Mouse (Mus musculus) kidney, embryonic 15.5 days (tissue): ENCODE measurements around the gene Bnc1. TPM values are rescaled to one million over a fixed set of nuclear protein-coding genes. Genes with fewer than 3 reads are reported as not detected.

Experiments used
- ATAC-seq: fragments of 200-750 bp; cut with Nextera tagmentation; replicated peaks from 2 replicates; pipeline ENCODE4 v1.8.0; 2017; ENCODE audit warnings: moderate TSS enrichment; ENCODE audit not compliant: low FRiP score
- H3K27ac ChIP-seq: fragments of 300-500 bp; sonication (generic); 2 replicates; pipeline ENCODE4 v1.5.1; 2015; ENCODE audit warnings: mild to moderate bottlenecking, inconsistent platforms
- H3K27me3 ChIP-seq: fragments of 300-500 bp; sonication (generic); 2 replicates; pipeline ENCODE4 v1.6.1; 2015; ENCODE audit warnings: inconsistent platforms
- H3K36me3 ChIP-seq: fragments of 300-500 bp; sonication (generic); 2 replicates; pipeline ENCODE4 v1.6.1; 2015; ENCODE audit warnings: inconsistent platforms
- H3K4me1 ChIP-seq: fragments of 300-500 bp; sonication (generic); 2 replicates; pipeline ENCODE4 v1.6.1; 2015; ENCODE audit warnings: inconsistent platforms
- H3K4me2 ChIP-seq: fragments of 300-500 bp; sonication (generic); 2 replicates; pipeline ENCODE4 v1.6.1; 2015; ENCODE audit warnings: moderate library complexity, mild to moderate bottlenecking, inconsistent platforms
- H3K4me3 ChIP-seq: fragments of 300-500 bp; sonication (generic); replicated peaks from 2 replicates; pipeline ENCODE4 v1.5.1; 2015; ENCODE audit warnings: mild to moderate bottlenecking, inconsistent platforms
- H3K9ac ChIP-seq: fragments of 300-500 bp; sonication (generic); 2 replicates; pipeline ENCODE4 v1.6.1; 2015; ENCODE audit warnings: mild to moderate bottlenecking, inconsistent platforms
- H3K9me3 ChIP-seq: fragments of 300-500 bp; sonication (generic); replicated peaks from 2 replicates; pipeline ENCODE4 v1.6.1; 2016; ENCODE audit warnings: inconsistent platforms
- WGBS: fragments of 180-500 bp; shearing (Covaris S2); methylation state at CpG from one replicate; pipeline ENCODE4 v1.1.7; 2015; ENCODE audit warnings: mixed read lengths; 5-methylcytosine and 5-hydroxymethylcytosine counted together
- polyA plus RNA-seq: library from polyadenylated mRNA; unstranded; fragments of >200 nt; fragmentation: Nextera tagmentation; extraction: Ambion mirVana; gene quantifications from 2 replicates; pipeline ENCODE4 v1.2.1, GENCODE M21; 2015

Bnc1 gene
- polyA plus RNA-seq, 1 experiment from 2014 or later, result 0.91 TPM

DNA sequence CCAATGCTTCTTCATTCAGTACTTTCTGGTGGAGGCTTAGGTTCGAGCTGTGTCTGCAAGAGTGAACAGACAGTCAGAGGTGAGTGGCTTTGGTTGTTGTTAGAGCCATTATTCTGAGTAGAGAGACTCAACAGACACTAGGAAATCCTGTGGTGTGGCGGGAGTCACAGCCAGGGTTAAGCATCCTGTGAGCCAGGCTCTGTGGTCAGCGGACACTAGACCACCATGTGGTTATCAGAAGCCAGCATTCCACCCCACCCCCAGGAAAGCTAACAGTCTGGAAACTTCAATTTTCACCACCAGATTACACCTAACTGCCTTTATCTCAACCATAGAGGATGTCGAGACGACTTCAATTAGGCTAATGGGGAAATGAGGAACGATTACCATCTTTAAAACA lies 23.1 kb downstream of the Bnc1 start:
- 75% methylated on average over 6 of the region's 6 CpGs for WGBS
- Histone ChIP-seq H3K9me3 (no peaks in the 10 kb centered on the region), H3K4me1 (no peaks in the 10 kb centered on the region), H3K9ac (no peak overlapping the region), H3K4me3 (no peak overlapping the region), H3K36me3 (no peaks in the 10 kb centered on the region), H3K27ac (no peak overlapping the region), H3K4me2 (no peak overlapping the region), H3K27me3 (peaks cover 7% of the 10 kb centered on the region; the same call in 1 of the 2 replicates)
- no peak for ATAC-seq

DNA sequence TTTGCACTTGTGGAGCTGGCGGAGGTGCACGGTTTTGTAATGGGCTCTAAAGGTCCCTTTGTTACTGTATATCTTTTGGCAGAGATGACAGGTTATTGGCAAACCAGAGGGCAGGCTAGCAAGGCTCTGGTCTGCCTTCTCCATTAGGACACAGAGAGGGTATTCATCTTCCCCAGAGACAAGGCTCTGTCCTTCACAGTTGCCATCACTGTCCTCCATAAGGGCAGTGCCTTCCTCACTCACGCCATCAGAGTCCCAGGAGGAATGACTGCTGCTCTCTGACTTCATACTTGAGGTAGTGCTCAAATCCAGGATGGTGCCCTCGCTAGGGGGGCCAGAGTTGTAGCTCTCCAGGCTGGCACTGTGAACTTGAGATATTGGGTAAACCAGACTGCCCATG lies 23.6 kb downstream of the Bnc1 start:
- Histone ChIP-seq H3K27me3 (peaks cover 7% of the 10 kb centered on the region; the same call in 1 of the 2 replicates), H3K4me1 (no peaks in the 10 kb centered on the region), H3K9ac (no peak overlapping the region), H3K9me3 (no peaks in the 10 kb centered on the region), H3K4me2 (no peak overlapping the region), H3K4me3 (no peak overlapping the region), H3K27ac (no peak overlapping the region), H3K36me3 (no peaks in the 10 kb centered on the region)
- ATAC-seq, result no peak
- WGBS, result 89% methylated on average over 4 of the region's 4 CpGs

DNA sequence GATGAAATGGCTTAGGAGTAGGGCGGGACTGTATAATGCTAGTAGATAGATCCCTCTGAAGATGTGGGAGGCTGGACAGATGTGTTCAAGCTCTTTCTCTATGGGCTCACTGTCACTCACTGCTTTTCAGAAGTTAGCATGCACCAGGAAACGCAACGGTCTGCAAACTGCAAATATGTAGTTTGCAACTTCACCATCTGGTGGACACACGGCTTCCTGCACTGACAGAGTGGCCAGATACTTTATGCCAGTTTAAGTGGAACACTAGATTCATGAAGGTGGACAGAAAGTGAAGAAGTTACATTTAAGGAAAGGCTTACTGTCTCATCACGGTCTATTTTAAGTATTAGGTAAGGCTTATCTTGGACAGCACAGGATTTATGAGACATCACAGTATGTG lies 25.9 kb downstream of the Bnc1 start:
- no peaks in the 10 kb centered on the region for H3K9me3 ChIP-seq
- H3K4me3 ChIP-seq, result no peak overlapping the region
- WGBS, result 82% methylated on average over 5 of the region's 5 CpGs
- H3K27ac ChIP-seq, result no peak overlapping the region
- no peaks in the 10 kb centered on the region for H3K4me1 ChIP-seq
- no peak for ATAC-seq
- H3K27me3 ChIP-seq, result peaks cover 3% of the 10 kb centered on the region; the same call in 1 of the 2 replicates
- no peak overlapping the region for H3K9ac ChIP-seq
- no peak overlapping the region for H3K4me2 ChIP-seq
- H3K36me3 ChIP-seq, result no peaks in the 10 kb centered on the region

DNA sequence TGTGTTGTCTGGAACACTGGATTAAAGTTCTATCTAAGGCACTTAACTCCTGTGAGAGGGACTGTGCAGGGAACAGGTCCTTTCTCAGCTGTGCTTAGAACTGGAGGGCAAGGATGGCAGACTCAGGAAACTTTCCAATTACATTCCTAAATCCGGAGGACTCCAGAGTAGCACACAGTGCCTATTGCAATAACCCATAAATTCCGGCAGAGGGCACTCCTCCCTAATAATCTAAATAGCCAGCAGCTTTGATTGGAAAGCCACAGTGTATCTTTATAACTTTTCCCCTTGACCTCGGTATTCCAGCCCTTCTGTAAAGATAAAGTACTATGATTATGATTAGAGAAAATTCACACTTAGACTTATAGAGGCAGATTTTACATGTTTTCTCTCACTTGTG lies 32.4 kb downstream of the Bnc1 start:
- H3K9me3 ChIP-seq, result no peaks in the 10 kb centered on the region
- no peak overlapping the region for H3K4me2 ChIP-seq
- no peak for ATAC-seq
- H3K4me1 ChIP-seq, result no peaks in the 10 kb centered on the region
- 3% methylated on average over 3 of the region's 3 CpGs for WGBS
- H3K27me3 ChIP-seq, result no peaks in the 10 kb centered on the region
- H3K9ac ChIP-seq, result no peak overlapping the region
- no peaks in the 10 kb centered on the region for H3K36me3 ChIP-seq
- no peak overlapping the region for H3K4me3 ChIP-seq
- H3K27ac ChIP-seq, result no peak overlapping the region

DNA sequence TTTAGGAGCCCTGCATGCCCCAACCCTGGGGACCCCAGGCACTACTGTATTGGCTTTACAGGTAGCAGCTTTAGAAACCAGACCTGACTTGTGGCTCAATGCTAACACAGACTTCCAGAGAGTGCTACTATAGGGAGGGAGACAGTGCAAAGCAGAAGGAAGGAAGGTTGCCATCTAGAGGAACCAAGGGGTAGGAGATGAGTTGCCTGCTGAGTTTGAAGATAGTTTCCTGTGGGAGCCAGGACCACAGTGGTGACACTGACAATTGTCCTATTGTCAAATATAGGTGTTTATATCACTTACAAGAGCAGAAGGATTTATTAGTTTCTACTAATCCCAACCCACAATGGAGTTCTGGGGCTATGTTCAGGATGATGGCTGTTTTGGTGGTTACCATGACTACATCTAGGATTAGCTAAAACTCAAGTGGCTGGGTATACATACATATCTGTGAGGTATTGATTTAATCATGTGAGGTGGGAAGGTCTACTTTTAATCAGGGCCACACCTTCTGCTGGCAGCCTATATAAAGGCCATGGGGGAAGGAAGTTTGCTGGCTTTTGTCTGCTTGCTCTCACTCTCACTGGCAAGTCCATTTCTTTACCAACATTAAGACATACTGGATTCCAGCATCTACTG lies 37.8 kb downstream of the Bnc1 start:
- no peak overlapping the region for H3K27ac ChIP-seq
- no peak overlapping the region for H3K4me2 ChIP-seq
- H3K4me1 ChIP-seq, result no peaks in the 10 kb centered on the region
- no peaks in the 10 kb centered on the region for H3K27me3 ChIP-seq
- H3K9ac ChIP-seq, result no peak overlapping the region
- no peaks in the 10 kb centered on the region for H3K9me3 ChIP-seq
- no peak for ATAC-seq
- no peaks in the 10 kb centered on the region for H3K36me3 ChIP-seq
- no peak overlapping the region for H3K4me3 ChIP-seq

DNA sequence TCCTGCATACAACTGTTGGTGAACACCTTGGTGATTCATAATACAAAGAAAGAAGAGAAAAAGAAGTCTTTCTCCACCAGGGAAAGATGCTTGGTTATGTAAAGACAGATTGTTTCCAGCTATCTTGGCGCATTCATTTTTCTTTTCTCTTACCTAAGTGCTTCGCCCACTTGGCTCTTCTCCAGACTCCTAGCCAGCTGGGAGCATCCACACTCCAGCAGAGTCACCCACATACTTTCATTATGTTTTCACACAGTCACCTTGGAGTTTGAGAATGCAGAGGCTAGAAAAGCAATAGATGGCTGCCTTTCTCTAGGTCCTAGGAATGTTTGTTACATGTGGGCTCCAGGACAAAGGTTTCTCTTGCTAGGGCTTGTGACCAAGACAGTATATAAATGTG lies 41.6 kb downstream of the Bnc1 start:
- H3K4me3 ChIP-seq, result no peak overlapping the region
- no peak overlapping the region for H3K27ac ChIP-seq
- no peaks in the 10 kb centered on the region for H3K36me3 ChIP-seq
- no peaks in the 10 kb centered on the region for H3K27me3 ChIP-seq
- WGBS, result 84% methylated on average over 2 of the region's 2 CpGs
- ATAC-seq, result no peak
- no peak overlapping the region for H3K9ac ChIP-seq
- no peak overlapping the region for H3K4me2 ChIP-seq
- no peaks in the 10 kb centered on the region for H3K9me3 ChIP-seq
- no peaks in the 10 kb centered on the region for H3K4me1 ChIP-seq

DNA sequence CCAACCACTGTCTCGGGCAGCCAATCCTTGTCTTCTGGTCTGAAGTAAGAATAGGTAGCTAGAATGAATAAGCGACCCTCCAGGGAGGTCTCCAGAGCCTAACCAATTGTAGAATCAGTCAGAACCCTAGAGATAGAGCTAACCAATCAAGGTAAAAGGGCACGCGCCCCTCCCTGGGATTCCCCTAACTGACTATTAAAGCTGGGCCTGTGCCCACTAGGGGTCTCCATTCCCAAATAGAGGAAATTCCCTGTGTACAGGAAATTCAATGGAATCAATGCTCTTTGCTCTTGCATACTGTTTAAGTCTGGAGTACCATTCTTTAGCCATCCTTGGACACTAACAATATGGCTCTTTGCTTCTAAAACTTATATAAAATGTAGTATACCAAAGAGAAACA lies 46.7 kb downstream of the Bnc1 start:
- Histone ChIP-seq H3K4me3 (no peak overlapping the region), H3K27me3 (no peaks in the 10 kb centered on the region), H3K27ac (no peak overlapping the region), H3K4me2 (no peak overlapping the region), H3K36me3 (no peaks in the 10 kb centered on the region), H3K4me1 (no peaks in the 10 kb centered on the region), H3K9ac (no peak overlapping the region), H3K9me3 (no peaks in the 10 kb centered on the region)
- no peak for ATAC-seq
- 24% methylated on average over 4 of the region's 4 CpGs for WGBS

DNA sequence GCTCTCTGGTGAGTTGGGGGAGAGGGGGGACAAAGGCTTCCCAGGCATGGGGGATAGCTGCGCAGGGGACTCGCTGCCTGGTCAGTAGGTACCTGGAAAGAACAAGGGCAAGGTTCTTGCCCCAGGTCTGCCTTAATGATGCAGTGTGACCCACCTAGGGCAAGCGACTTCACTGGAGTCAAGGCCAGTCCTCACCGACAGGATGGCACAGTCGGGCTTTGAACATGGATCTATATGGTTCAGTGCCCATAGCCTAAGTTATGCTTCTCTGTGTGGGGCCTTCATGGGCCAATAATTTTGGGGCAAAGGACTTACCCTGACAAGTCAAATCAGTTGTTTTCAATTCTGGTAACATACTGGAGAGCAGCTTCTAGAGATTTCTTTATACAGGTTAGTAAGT lies 57.3 kb downstream of the Bnc1 start:
- Histone ChIP-seq H3K27me3 (peaks cover 22% of the 10 kb centered on the region), H3K9ac (peak overlapping the region; percentile 87), H3K9me3 (no peaks in the 10 kb centered on the region), H3K4me3 (peak overlapping the region; percentile 86), H3K27ac (peak overlapping the region; percentile 87), H3K4me2 (peak overlapping the region; percentile 84), H3K36me3 (no peaks in the 10 kb centered on the region), H3K4me1 (peaks cover 15% of the 10 kb centered on the region)
- WGBS, result 5% methylated on average over 5 of the region's 5 CpGs
- ATAC-seq, result no peak; the same call in 1 of the 2 replicates

DNA sequence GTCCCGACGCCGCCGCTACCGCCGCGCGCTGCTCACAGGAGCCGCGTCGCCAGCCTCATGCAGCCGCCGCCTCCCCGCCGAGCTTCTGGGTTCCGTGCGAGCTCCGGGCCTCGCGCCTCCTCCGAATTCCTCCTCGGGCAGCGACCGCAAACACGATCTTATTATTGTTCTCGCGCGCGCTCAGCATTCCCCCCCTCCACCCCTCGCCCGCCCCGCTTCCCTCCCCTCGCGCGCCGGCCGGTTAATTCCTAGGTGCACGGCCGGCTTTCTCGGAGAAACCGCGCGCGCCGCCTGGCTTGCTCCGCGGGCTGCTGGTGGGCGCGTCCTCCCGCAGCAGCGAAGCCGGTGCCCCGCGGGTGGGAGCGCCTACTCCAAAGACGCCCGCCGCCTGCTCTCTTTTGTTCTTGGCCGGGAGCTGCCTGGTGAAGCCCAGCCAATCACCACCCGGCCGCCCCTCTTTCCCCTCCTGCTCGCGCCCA lies 57.8 kb downstream of the Bnc1 start, which contains the start of gene Hdgfl3:
Gene Hdgfl3, minus strand, starts transcription at position 207 of the 479 bp plus-strand sequence.
- Histone ChIP-seq H3K9ac (peak within 1 kb of the TSS; percentile 87), H3K27me3 (peaks cover 22% of the 10 kb centered on the region), H3K4me1 (peaks cover 15% of the 10 kb centered on the region), H3K27ac (peak within 1 kb of the TSS; percentile 87), H3K9me3 (no peaks in the 10 kb centered on the region), H3K4me2 (peak within 1 kb of the TSS; percentile 84), H3K36me3 (no peaks in the 10 kb centered on the region), H3K4me3 (peak within 1 kb of the TSS; percentile 86)
- WGBS, result under 1% methylated on average over 59 of the region's 63 CpGs
- ATAC-seq, result peak; percentile 86

DNA sequence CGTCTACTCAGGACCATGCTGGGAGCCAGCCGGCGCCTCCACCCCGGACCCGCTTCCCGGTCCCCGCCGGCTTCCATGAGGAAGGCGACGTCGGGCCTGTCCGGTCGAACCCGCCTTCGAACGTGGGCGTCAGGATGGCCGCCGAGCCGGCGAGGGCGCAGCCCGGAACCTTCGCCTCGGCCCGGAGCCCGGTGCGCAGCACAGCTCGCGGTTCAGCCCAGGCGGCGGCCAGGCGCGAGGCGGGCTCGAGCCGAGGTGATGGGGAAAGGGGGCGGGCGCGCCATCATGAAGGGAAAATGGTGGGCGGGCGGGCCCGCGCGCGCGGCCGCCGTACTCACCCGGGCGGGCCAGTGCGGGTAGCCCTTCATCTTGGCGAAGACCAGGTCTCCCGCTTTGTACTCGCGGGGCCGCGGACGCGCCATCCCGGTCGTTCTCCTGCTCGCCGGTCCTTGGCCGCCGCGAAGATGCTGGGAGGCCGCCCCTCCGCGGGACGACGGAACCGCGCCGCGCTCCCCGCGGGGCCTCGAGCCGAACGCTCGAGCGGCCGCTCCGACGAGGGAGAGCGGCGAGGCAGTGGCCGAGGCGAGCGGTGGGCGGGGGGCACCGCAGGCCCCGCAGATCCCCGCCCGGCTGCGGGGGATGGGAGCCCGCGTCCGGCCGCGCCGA lies 58.4 kb downstream of the Bnc1 start:
- peak; percentile 84 for ATAC-seq
- H3K27me3 ChIP-seq, result peaks cover 22% of the 10 kb centered on the region
- H3K4me3 ChIP-seq, result peak overlapping the region; percentile 86
- peak overlapping the region; percentile 87 for H3K27ac ChIP-seq
- peak overlapping the region; percentile 84 for H3K4me2 ChIP-seq
- peaks cover 15% of the 10 kb centered on the region for H3K4me1 ChIP-seq
- no peaks in the 10 kb centered on the region for H3K9me3 ChIP-seq
- no peaks in the 10 kb centered on the region for H3K36me3 ChIP-seq
- peak overlapping the region; percentile 87 for H3K9ac ChIP-seq
- under 1% methylated on average over 103 of the region's 103 CpGs for WGBS

DNA sequence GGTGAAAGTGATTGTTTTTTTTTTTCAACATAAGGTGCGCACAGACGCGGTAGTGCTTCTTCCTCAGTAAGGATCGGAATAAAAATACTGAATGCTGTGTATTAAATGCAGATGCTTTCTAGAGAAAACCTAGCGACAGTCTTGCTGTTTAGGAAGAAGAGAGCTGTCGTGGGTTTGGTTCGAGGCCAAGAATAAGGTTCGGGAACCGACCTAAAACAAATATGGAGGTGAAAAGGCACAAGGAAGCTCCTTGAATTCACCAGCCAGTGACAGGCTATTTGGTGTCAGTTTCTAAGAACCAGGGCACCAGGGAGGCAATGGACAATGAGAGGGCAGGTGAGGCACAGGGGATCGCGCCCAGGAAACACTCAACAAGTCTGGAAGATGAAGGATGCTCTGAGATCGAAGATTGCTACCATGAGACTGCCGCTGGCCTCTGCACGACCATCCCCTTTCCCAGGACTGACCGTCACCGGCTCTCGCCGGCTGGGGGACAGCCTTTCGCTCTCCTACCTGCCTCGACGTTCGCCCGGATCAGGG lies 59.0 kb downstream of the Bnc1 start:
- Histone ChIP-seq H3K27ac (peak overlapping the region; percentile 87), H3K9me3 (no peaks in the 10 kb centered on the region), H3K9ac (peak overlapping the region; percentile 87), H3K27me3 (peaks cover 22% of the 10 kb centered on the region), H3K4me3 (peak overlapping the region; percentile 86), H3K4me1 (peaks cover 15% of the 10 kb centered on the region), H3K36me3 (no peaks in the 10 kb centered on the region), H3K4me2 (peak overlapping the region; percentile 84)
- peak; percentile 50; the same call in 1 of the 2 replicates for ATAC-seq
- 6% methylated on average over 23 of the region's 23 CpGs for WGBS

DNA sequence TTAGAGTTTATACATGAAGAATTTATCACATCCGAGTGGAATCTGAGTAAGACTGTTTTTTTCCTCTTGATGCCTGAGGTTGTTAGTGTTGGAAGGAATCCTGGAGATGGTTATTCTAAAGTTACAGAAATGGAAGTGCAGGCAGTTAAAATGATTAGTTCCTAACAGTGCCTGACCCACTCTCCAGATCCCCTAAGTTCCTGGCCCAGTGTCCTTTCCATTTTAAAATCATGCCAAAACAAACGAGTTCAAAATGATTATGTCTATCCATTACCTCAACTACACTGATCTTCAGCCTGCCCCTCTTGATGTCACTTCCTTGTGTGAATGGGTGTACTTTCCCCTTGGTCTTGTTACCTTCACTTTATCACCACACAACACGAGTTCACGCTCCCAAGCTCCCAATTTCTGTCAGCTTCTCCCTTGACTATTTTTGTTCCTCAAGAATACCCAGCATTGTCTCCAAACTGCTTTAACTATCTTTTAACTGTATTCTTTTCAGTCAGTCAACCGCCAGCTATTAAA lies 59.5 kb downstream of the Bnc1 start:
- Histone ChIP-seq H3K27me3 (peaks cover 20% of the 10 kb centered on the region), H3K4me1 (peaks cover 15% of the 10 kb centered on the region), H3K4me3 (peak overlapping the region; percentile 86), H3K9me3 (no peaks in the 10 kb centered on the region), H3K36me3 (no peaks in the 10 kb centered on the region), H3K9ac (no peak overlapping the region), H3K27ac (no peak overlapping the region), H3K4me2 (peak overlapping the region; percentile 84)
- ATAC-seq, result no peak
- 23% methylated on average over 5 of the region's 5 CpGs for WGBS
